Mouse (Mus musculus) forebrain, embryonic 14.5 days (tissue): ENCODE results near the gene Gm49393. TPM values are rescaled to one million over a fixed set of nuclear protein-coding genes. Genes with fewer than 3 reads are reported as not detected.
"Not testable (repeated sequence)": the region's sequence is repeated elsewhere in the genome, so short reads cannot be mapped to it uniquely, and the experiment has no call there.

Experiments
- ATAC-seq: fragments of 200-750 bp; cut with Nextera tagmentation; 2 replicates; pipeline ENCODE4 v1.8.0; 2017; ENCODE audit warnings: mild to moderate bottlenecking, moderate library complexity
- DNase-seq: peaks from one replicate; pipeline ENCODE4 v3.0.0-alpha.2; 2015; ENCODE audit warnings: low spot score
- H3K27ac ChIP-seq: fragments of 300-500 bp; sonication (generic); 2 replicates; pipeline ENCODE4 v1.5.1; 2014; ENCODE audit warnings: low read depth, mild to moderate bottlenecking, control low read depth, low read length, moderate library complexity
- H3K27me3 ChIP-seq: fragments of 300-500 bp; sonication (generic); replicated peaks from 2 replicates; pipeline ENCODE4 v1.6.1; 2014; ENCODE audit warnings: low read length, control low read depth, mixed read lengths; ENCODE audit not compliant: control insufficient read depth, insufficient read depth
- H3K36me3 ChIP-seq: fragments of 300-500 bp; sonication (generic); 2 replicates; pipeline ENCODE4 v1.6.1; 2014; ENCODE audit warnings: low read length, control low read depth; ENCODE audit not compliant: control insufficient read depth, insufficient read depth
- H3K4me1 ChIP-seq: fragments of 300-500 bp; sonication (generic); 2 replicates; pipeline ENCODE4 v1.6.1; 2014; ENCODE audit warnings: antibody characterized with exemption, low read length, control low read depth; ENCODE audit not compliant: control insufficient read depth, insufficient read depth
- H3K4me2 ChIP-seq: fragments of 300-500 bp; sonication (generic); 2 replicates; pipeline ENCODE4 v1.6.1; 2014; ENCODE audit warnings: mild to moderate bottlenecking, control low read depth, low read length
- H3K4me3 ChIP-seq: fragments of 300-500 bp; sonication (generic); 2 replicates; pipeline ENCODE4 v1.5.1; 2014; ENCODE audit warnings: low read depth, low read length, control low read depth
- H3K9ac ChIP-seq: fragments of 300-500 bp; sonication (generic); 2 replicates; pipeline ENCODE4 v1.6.1; 2014; ENCODE audit warnings: mild to moderate bottlenecking, low read length, control low read depth, moderate library complexity
- H3K9me3 ChIP-seq: fragments of 300-500 bp; sonication (generic); replicated peaks from 2 replicates; pipeline ENCODE4 v1.6.1; 2016; ENCODE audit warnings: low read length, control low read depth, mixed read lengths; ENCODE audit not compliant: control insufficient read depth
- WGBS: fragments of 180-500 bp; shearing (Covaris S2); extraction: QIAGEN DNeasy Blood & Tissue Kit; methylation state at CpG from one replicate; pipeline ENCODE4 v1.1.7; 2014; 5-methylcytosine and 5-hydroxymethylcytosine counted together
- polyA plus RNA-seq: library from polyadenylated mRNA; unstranded; fragments of >200 nt; fragmentation: Nextera tagmentation; extraction: Ambion mirVana; gene quantifications from 2 replicates; pipeline ENCODE4 v1.2.1, GENCODE M21; 2014

The Gm49393 gene
- polyA plus RNA-seq: not detected in 2 replicates

- H3K9me3 ChIP-seq, H3K27me3 ChIP-seq, H3K36me3 ChIP-seq, H3K27ac ChIP-seq, H3K4me3 ChIP-seq, H3K4me1 ChIP-seq, ATAC-seq, H3K4me2 ChIP-seq, H3K9ac ChIP-seq, DNase-seq: not testable (repeated sequence)
- WGBS: 58% methylated on average over 2 of the region's 2 CpGs
Measured at GRCm38 (mm10) chr13:60935490-60935889, at the start of gene Gm49393. Gene Gm49393, minus strand, starts transcription at chr13:60935590.

- 72% methylated on average over 4 of the region's 4 CpGs for WGBS
- ATAC-seq: not testable (repeated sequence)
Measured at GRCm38 (mm10) chr13:60972319-60972718, 36.9 kb upstream of the Gm49393 start.

GRCm38 (mm10) chr13:60963985-60964384 is 28.6 kb upstream of the Gm49393 start:
- not testable (repeated sequence) for H3K9me3 ChIP-seq, DNase-seq, H3K9ac ChIP-seq, H3K4me1 ChIP-seq, H3K4me2 ChIP-seq, H3K27ac ChIP-seq, ATAC-seq, H3K27me3 ChIP-seq, H3K36me3 ChIP-seq, H3K4me3 ChIP-seq
- WGBS: 45% methylated on average over 4 of the region's 5 CpGs

More at GRCm38 (mm10) chr13:60972319-60972718, 36.9 kb upstream of the Gm49393 start:
- H3K9me3 ChIP-seq, H3K4me3 ChIP-seq, H3K9ac ChIP-seq, H3K27me3 ChIP-seq, H3K4me1 ChIP-seq, H3K27ac ChIP-seq, H3K4me2 ChIP-seq, DNase-seq, H3K36me3 ChIP-seq: not testable (repeated sequence)

GRCm38 (mm10) chr13:60961706-60962105 is 26.3 kb upstream of the Gm49393 start:
- DNase-seq: no peak
- H3K9me3 ChIP-seq: peaks cover 6% of the 10 kb centered on the region
- H3K9ac ChIP-seq: no peak overlapping the region
- ATAC-seq: no peak
- no peak overlapping the region for H3K4me2 ChIP-seq
- no peaks in the 10 kb centered on the region for H3K4me1 ChIP-seq
- no peaks in the 10 kb centered on the region for H3K27me3 ChIP-seq
- no peak overlapping the region for H3K27ac ChIP-seq
- H3K4me3 ChIP-seq: no peak overlapping the region
- WGBS: 72% methylated on average over 5 of the region's 5 CpGs
- H3K36me3 ChIP-seq: no peaks in the 10 kb centered on the region

GRCm38 (mm10) chr13:60941884-60942283 is 6.5 kb upstream of the Gm49393 start, which contains the start of gene Tpbpa:
Gene Tpbpa, minus strand, starts transcription at chr13:60941984.
- not testable (repeated sequence) for H3K4me2 ChIP-seq

GRCm38 (mm10) chr13:60936500-60936901 is 1.1 kb upstream of the Gm49393 start, which contains the start of the genes Gm49391 and Ctla2a:
Gene Gm49391, minus strand, starts transcription at chr13:60936571.
Gene Ctla2a, minus strand, starts transcription at chr13:60936625.
- H3K4me2 ChIP-seq: no peak within 1 kb of the TSS
- 71% methylated on average over 5 of the region's 5 CpGs for WGBS
- DNase-seq (no peak), ATAC-seq (no peak)
- H3K9me3 ChIP-seq: no peaks in the 10 kb centered on the region; the same call in 1 of the 2 replicates
- H3K36me3 ChIP-seq: no peaks in the 10 kb centered on the region
- H3K27ac ChIP-seq: no peak within 1 kb of the TSS
- H3K4me3 ChIP-seq: no peak within 1 kb of the TSS
- no peaks in the 10 kb centered on the region for H3K4me1 ChIP-seq
- H3K27me3 ChIP-seq: no peaks in the 10 kb centered on the region
- H3K9ac ChIP-seq: no peak within 1 kb of the TSS

More at GRCm38 (mm10) chr13:60941884-60942283, 6.5 kb upstream of the Gm49393 start, which contains the start of gene Tpbpa:
- H3K4me3 ChIP-seq, H3K36me3 ChIP-seq, H3K4me1 ChIP-seq, H3K9me3 ChIP-seq, H3K9ac ChIP-seq, H3K27ac ChIP-seq, H3K27me3 ChIP-seq, DNase-seq, ATAC-seq: not testable (repeated sequence)
- 72% methylated on average over 3 of the region's 3 CpGs for WGBS

GRCm38 (mm10) chr13:60904780-60905179 is 30.6 kb downstream of the Gm49393 start, which contains the start of gene Tpbpb:
Gene Tpbpb, minus strand, starts transcription at chr13:60904880.
- H3K9ac ChIP-seq, H3K4me1 ChIP-seq, H3K36me3 ChIP-seq, H3K9me3 ChIP-seq, ATAC-seq, H3K4me3 ChIP-seq, H3K27me3 ChIP-seq, DNase-seq, H3K4me2 ChIP-seq, H3K27ac ChIP-seq: not testable (repeated sequence)
- 85% methylated on average over 2 of the region's 2 CpGs for WGBS

- WGBS: 92% methylated on average over 3 of the region's 3 CpGs
- ATAC-seq: no peak
Measured at GRCm38 (mm10) chr13:60897328-60897727, 38.1 kb downstream of the Gm49393 start, which contains the start of gene Ctla2b. Gene Ctla2b, minus strand, starts transcription at chr13:60897447.

GRCm38 (mm10) chr13:60896794-60897193 is 38.6 kb downstream of the Gm49393 start, which contains the start of gene Gm49392:
Gene Gm49392, minus strand, starts transcription at chr13:60896894.
- H3K4me3 ChIP-seq, H3K4me1 ChIP-seq, H3K27ac ChIP-seq, H3K9ac ChIP-seq, H3K9me3 ChIP-seq, DNase-seq, ATAC-seq, H3K36me3 ChIP-seq, H3K4me2 ChIP-seq, H3K27me3 ChIP-seq: not testable (repeated sequence)
- 90% methylated on average over 6 of the region's 8 CpGs for WGBS

More at GRCm38 (mm10) chr13:60897328-60897727, 38.1 kb downstream of the Gm49393 start, which contains the start of gene Ctla2b:
- H3K27ac ChIP-seq: no peak within 1 kb of the TSS
- no peak within 1 kb of the TSS for H3K9ac ChIP-seq
- H3K4me3 ChIP-seq: no peak within 1 kb of the TSS
- no peaks in the 10 kb centered on the region for H3K36me3 ChIP-seq
- H3K4me2 ChIP-seq: no peak within 1 kb of the TSS
- H3K4me1 ChIP-seq: no peaks in the 10 kb centered on the region
- DNase-seq: no peak
- H3K27me3 ChIP-seq: no peaks in the 10 kb centered on the region
- no peaks in the 10 kb centered on the region for H3K9me3 ChIP-seq
